Mouse (Mus musculus) G1E (cell line): ENCODE measurements around the gene Svip. TPM values are rescaled to one million over a fixed set of nuclear protein-coding genes. Genes with fewer than 3 reads are reported as not detected.

Experiments used
- ATAC-seq: 2 replicates; pipeline ENCODE4 v1.8.0; 2016; ENCODE audit warnings: mild to moderate bottlenecking; ENCODE audit not compliant: insufficient number of reproducible peaks, poor library complexity, low FRiP score, severe bottlenecking; ENCODE audit errors: extremely low read depth
- DNase-seq: peaks from one replicate; pipeline ENCODE4 v3.0.0; 2012; ENCODE audit warnings: low spot score
- H3K27me3 ChIP-seq: 2 replicates; pipeline ENCODE4 v1.6.1; 2012; ENCODE audit warnings: mild to moderate bottlenecking, low read length, inconsistent platforms; ENCODE audit not compliant: insufficient read depth
- H3K36me3 ChIP-seq: replicated peaks from 2 replicates; pipeline ENCODE3; 2012; ENCODE audit warnings: mild to moderate bottlenecking, inconsistent platforms
- H3K4me1 ChIP-seq: 2 replicates; pipeline ENCODE4 v1.6.1; 2012; ENCODE audit warnings: low read depth, low read length, inconsistent platforms, mixed read lengths; ENCODE audit not compliant: insufficient read depth
- H3K4me3 ChIP-seq: 2 replicates; pipeline ENCODE4 v1.5.1; 2012; ENCODE audit warnings: low read depth, mild to moderate bottlenecking, inconsistent platforms, low read length, moderate library complexity, mixed read lengths
- H3K9me3 ChIP-seq: replicated peaks from 2 replicates; pipeline ENCODE4 v1.6.1; 2012; ENCODE audit warnings: inconsistent platforms
- CTCF ChIP-seq: IDR thresholded peaks from 2 replicates; pipeline ENCODE4 v1.5.1; 2012; ENCODE audit warnings: low read depth, low read length, inconsistent platforms, mixed read lengths
- GATA1 ChIP-seq: IDR thresholded peaks from 2 replicates; pipeline ENCODE4 v1.6.1; 2012; ENCODE audit warnings: borderline replicate concordance, low read length, inconsistent platforms, mixed read lengths
- GATA2 ChIP-seq: IDR thresholded peaks from 2 replicates; pipeline ENCODE4 v1.6.1; 2012; ENCODE audit warnings: low read depth, low read length, inconsistent platforms, borderline replicate concordance
- POLR2AphosphoS5 ChIP-seq: IDR thresholded peaks from 2 replicates; pipeline ENCODE4 v1.6.1; 2012; ENCODE audit warnings: low read depth, low read length, inconsistent platforms; ENCODE audit not compliant: insufficient replicate concordance
- TAL1 ChIP-seq: conservative IDR thresholded peaks from 2 replicates; pipeline ENCODE4 v1.6.1; 2012; ENCODE audit warnings: low read depth, low read length, inconsistent platforms, mixed read lengths
- polyA plus RNA-seq: library from polyadenylated mRNA; stranded (reverse); fragments of >175 nt; gene quantifications from 2 replicates; pipeline ENCODE4 v1.2.3, GENCODE M21; 2012
- total RNA-seq, 2 experiments: library from RNA; stranded (forward) in 1 of 2; stranded (reverse) in 1 of 2; fragments of 200-1000 nt in 1 of 2; fragments of >200 nt in 1 of 2; fragmentation: Nextera tagmentation in 1 of 2; gene quantifications; 2 replicates each; pipeline ENCODE4 v1.2.3; 2014 to 2017

Gene Svip
- total RNA-seq (2014; fragmentation: Nextera tagmentation) (18.0 and 19.3 TPM in 2 replicates), total RNA-seq (2017) (6.4 and 6.7 TPM in 2 replicates), polyA plus RNA-seq (23.8 and 26.9 TPM in 2 replicates)

DNA sequence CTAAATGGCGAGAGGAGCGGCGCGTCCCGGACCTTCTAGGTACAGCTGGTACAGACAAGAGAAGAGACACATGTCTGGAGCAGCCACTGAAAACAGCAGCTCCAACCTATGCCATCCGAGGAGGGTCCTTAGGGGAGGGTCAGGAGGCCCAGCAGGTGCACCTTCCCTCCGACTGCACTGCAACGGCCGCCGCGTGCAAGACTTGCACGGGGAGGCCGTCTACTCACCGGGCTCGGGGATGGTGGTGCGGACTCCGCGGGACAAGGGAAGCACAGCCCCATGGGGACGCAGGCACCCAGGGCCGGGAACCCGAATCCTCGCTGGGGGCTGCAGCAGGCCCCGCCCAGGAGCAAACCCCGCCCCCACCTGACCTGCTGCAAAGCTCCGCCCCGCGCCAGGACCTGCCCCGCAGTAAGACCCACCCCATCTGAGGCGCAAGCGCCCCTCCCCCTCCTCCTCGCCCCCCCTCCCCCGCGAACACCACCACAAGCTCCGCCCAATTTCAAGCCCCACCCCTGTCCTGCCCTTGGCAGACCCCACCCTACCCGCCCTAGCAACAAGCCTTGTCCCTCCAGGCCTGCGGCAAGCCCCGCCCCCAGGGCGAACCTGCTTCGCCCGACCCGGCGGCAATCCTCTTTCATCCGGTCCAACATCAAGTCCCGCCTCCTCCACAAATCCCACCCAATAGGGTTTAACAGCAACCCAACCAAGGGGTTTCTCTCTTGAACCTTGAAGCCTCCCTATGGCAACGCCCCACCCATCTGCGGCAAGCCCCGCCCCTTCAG lies at the start of gene Svip:
TSS of gene Svip (minus strand) at position 508 of the 785 bp plus-strand sequence.
- H3K4me3 ChIP-seq: peak within 1 kb of the TSS; percentile 87

DNA sequence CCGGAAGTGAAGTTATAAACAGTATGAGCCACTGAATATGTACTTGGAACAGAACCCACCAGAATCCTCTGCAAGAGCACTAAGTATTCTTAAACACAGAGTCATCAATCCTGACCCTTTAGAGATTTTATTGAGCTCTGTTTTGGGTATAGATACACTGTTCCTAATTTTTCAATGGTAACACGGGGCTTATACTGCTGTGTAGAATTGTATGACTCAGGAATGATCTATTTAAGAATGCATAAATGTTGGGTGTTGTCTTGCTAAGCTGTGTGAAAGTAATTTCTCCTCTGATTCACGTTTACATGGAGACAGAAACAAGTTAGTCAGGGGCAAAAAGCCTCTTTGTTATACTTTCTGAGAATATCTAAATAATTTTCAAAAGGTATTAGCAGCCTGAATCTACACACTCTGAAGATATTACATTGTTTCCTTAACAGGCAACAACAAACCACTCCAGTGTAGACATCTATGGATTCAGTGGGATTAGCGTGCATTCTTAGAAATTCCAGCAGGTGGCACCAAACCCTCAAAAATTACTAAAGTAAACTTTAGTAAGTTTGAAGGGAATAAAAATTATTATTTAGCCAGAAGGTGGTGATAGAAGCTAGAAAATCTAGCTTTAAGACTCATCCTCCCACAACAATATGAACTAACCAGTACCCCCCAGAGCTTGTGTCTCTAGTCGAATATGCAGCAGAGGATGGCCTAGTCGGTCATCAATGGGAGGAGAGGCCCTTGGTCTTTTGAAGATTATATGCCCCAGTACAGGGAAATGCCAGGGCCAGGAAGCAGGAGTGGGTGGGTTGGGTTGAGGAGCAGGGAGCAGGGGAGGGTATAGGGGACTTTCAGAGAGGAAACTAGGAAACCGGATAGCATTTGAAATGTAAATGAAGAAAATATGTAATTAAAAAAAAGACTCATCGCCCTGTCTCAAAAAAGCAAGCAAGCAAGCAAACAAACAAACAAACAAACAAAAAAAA lies 32.1 kb upstream of the Svip start:
- no peaks in the 10 kb centered on the region for H3K9me3 ChIP-seq
- H3K4me3 ChIP-seq: no peak overlapping the region
- H3K27me3 ChIP-seq: peaks cover 10% of the 10 kb centered on the region; the same call in 1 of the 2 replicates
- no peaks in the 10 kb centered on the region for H3K4me1 ChIP-seq
- H3K36me3 ChIP-seq: no peaks in the 10 kb centered on the region
- DNase-seq (peak; percentile 3), ATAC-seq (no peak)
- TF ChIP-seq CTCF (peak; percentile 17; the same call in 1 of the 2 replicates), GATA1 (no peak)

More for the DNA sequence above, at the start of gene Svip:
- peaks cover 23% of the 10 kb centered on the region for H3K36me3 ChIP-seq
- peak; percentile 96 for ATAC-seq
- no peak for TF ChIP-seq GATA2
- no peak for TF ChIP-seq GATA1
- no peak for TF ChIP-seq POLR2AphosphoS5
- no peak for TF ChIP-seq TAL1
- no peak for TF ChIP-seq CTCF
- H3K27me3 ChIP-seq: no peaks in the 10 kb centered on the region
- DNase-seq: peak; percentile 92
- H3K4me1 ChIP-seq: peaks cover 36% of the 10 kb centered on the region
- no peaks in the 10 kb centered on the region for H3K9me3 ChIP-seq

DNA sequence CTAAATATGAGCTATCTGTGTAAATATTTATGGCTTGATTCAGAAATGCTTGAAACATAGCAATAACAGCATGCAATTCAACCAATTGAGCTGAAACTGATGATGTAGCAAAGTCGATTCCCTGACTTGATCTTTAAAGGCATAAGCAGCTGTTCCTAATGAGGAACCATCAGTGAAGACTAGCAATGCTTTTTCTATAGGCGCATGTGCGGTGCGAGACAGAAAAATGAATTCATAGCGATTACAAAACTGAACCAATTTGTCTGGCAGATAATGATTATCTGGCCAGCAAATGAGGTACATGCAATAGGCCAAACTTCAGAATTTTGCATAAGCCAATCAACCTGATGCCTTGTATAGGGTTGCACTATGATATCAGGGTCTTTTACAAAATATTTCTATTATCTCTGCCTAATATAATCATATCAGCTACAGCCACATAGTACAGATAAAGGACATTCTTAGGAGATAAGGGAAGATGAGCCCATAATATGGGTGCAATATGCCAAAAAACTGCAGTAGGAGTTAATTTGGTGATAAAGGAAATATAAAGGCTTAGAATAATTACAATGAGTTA lies 18.3 kb upstream of the Svip start:
- Histone ChIP-seq H3K4me3 (no peak overlapping the region), H3K36me3 (no peaks in the 10 kb centered on the region), H3K27me3 (no peaks in the 10 kb centered on the region; the same call in 1 of the 2 replicates), H3K9me3 (peaks cover 2% of the 10 kb centered on the region; the same call in 1 of the 2 replicates), H3K4me1 (peaks cover 57% of the 10 kb centered on the region)
- no peak for TF ChIP-seq CTCF
- no peak for TF ChIP-seq GATA2
- no peak for TF ChIP-seq POLR2AphosphoS5
- peak; percentile 67 for TF ChIP-seq TAL1
- no peak for TF ChIP-seq GATA1
- ATAC-seq (peak; percentile 56), DNase-seq (no peak)

DNA sequence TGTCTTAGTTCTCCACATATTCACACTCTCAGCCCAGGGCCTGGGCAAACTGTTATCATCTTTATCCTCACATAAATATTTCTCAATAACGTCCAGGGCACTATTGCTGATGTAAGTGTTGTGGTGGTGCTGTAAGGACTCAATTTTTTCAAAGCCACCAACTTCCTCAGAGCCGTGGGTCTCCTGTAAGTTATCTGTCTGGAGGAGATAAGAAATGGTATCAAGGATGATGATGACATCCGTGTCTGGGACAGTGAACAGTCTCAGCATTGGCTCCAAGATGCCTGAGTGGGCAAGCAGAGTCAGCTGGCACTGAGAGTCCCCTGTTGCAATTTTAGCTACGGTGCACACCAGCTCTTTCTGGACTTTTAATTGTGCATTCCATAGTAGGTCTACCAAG lies 16.2 kb upstream of the Svip start:
- peak; percentile 61 for ATAC-seq
- Histone ChIP-seq H3K4me1 (peaks cover 54% of the 10 kb centered on the region), H3K9me3 (peaks cover 2% of the 10 kb centered on the region; the same call in 1 of the 2 replicates), H3K27me3 (no peaks in the 10 kb centered on the region; the same call in 1 of the 2 replicates), H3K4me3 (peak overlapping the region; percentile 28; the same call in 1 of the 2 replicates), H3K36me3 (no peaks in the 10 kb centered on the region)
- DNase-seq: peak; percentile 27
- TF ChIP-seq CTCF (no peak), TAL1 (peak; percentile 80), GATA1 (no peak), POLR2AphosphoS5 (no peak)

DNA sequence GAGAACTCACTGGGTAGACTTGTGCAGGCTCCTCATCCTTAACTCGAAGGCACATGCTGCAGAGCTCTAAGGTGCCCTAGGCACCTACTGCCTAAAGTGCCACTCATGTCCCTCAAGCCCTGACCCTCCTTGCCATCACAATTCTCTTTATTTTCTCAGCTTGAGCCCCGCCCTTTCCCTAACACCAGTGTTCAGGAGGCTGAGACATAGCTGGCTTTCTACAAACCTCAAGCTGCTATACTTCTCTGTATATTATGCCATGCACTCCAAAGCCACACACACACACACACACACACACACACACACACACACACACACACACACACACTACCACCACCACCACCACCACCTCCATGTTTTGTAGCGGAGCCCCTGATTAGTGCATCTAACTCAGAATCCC lies 9.8 kb upstream of the Svip start, which contains the start of gene 1700015G11Rik:
TSS of gene 1700015G11Rik (minus strand) at position 101 of the 400 bp plus-strand sequence.
- no peak for ATAC-seq
- no peak for TF ChIP-seq GATA2
- no peak for TF ChIP-seq TAL1
- TF ChIP-seq GATA1: no peak
- no peak for TF ChIP-seq CTCF
- no peak for TF ChIP-seq POLR2AphosphoS5

DNA sequence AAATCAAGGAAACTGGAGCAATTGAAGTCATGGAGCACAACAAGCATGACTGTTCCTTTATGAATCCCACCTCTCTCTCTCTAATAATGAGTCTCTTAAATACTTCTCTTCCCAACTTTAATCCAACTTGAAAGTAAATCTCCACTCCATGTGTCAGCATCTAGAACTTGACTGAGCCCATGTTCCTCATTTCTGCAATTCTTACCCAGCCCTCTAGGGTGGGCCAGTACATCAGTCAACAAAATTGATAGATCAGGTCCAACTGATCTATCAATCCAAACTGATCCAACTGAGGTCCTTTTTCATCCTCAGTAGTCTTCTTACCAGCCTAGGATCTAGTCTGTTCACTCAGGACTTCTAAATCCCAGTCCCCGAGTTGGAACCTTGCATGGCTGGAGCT lies 9.4 kb upstream of the Svip start:
- no peaks in the 10 kb centered on the region for H3K9me3 ChIP-seq
- no peaks in the 10 kb centered on the region for H3K36me3 ChIP-seq
- no peak for DNase-seq
- H3K4me3 ChIP-seq: no peak overlapping the region
- no peak for ATAC-seq
- H3K4me1 ChIP-seq: peaks cover 22% of the 10 kb centered on the region
- no peak for TF ChIP-seq POLR2AphosphoS5
- TF ChIP-seq GATA1: no peak
- no peak for TF ChIP-seq CTCF
- TF ChIP-seq TAL1: no peak
- no peak for TF ChIP-seq GATA2
- no peaks in the 10 kb centered on the region for H3K27me3 ChIP-seq

More for the DNA sequence above, 9.8 kb upstream of the Svip start, which contains the start of gene 1700015G11Rik:
- Histone ChIP-seq H3K4me3 (no peak within 1 kb of the TSS), H3K36me3 (no peaks in the 10 kb centered on the region), H3K27me3 (no peaks in the 10 kb centered on the region), H3K4me1 (peaks cover 24% of the 10 kb centered on the region), H3K9me3 (no peaks in the 10 kb centered on the region)
- DNase-seq: no peak
